Mouse (Mus musculus) liver, embryonic 12.5 days (tissue): Measurements from ENCODE around the gene Lgr6. TPM values are rescaled to one million over a fixed set of nuclear protein-coding genes. Genes with fewer than 3 reads are reported as not detected.
"Not testable (repeated sequence)": the region's sequence is repeated elsewhere in the genome, so short reads cannot be mapped to it uniquely, and the experiment has no call there.

Experiments
- ATAC-seq: fragments of 200-750 bp; cut with Nextera tagmentation; 2 replicates; pipeline ENCODE4 v1.8.0; 2017; ENCODE audit warnings: moderate number of reproducible peaks, mild to moderate bottlenecking, moderate library complexity
- H3K27ac ChIP-seq: fragments of 300-500 bp; sonication (generic); 2 replicates; pipeline ENCODE4 v1.5.1; 2016; ENCODE audit warnings: mild to moderate bottlenecking
- H3K27me3 ChIP-seq: fragments of 300-500 bp; sonication (generic); replicated peaks from 2 replicates; pipeline ENCODE4 v1.6.1; 2016; ENCODE audit warnings: mild to moderate bottlenecking, moderate library complexity
- H3K36me3 ChIP-seq: fragments of 300-500 bp; sonication (generic); 2 replicates; pipeline ENCODE4 v1.6.1; 2016; ENCODE audit warnings: mild to moderate bottlenecking, moderate library complexity
- H3K4me1 ChIP-seq: fragments of 300-500 bp; sonication (generic); 2 replicates; pipeline ENCODE4 v1.6.1; 2016
- H3K4me2 ChIP-seq: fragments of 300-500 bp; sonication (generic); 2 replicates; pipeline ENCODE4 v1.6.1; 2016; ENCODE audit warnings: mild to moderate bottlenecking, moderate library complexity
- H3K4me3 ChIP-seq: fragments of 300-500 bp; sonication (generic); 2 replicates; pipeline ENCODE4 v1.5.1; 2016; ENCODE audit warnings: mild to moderate bottlenecking, moderate library complexity
- H3K9ac ChIP-seq: fragments of 300-500 bp; sonication (generic); 2 replicates; pipeline ENCODE4 v1.6.1; 2016; ENCODE audit warnings: mild to moderate bottlenecking, moderate library complexity
- H3K9me3 ChIP-seq: fragments of 300-500 bp; sonication (generic); replicated peaks from 2 replicates; pipeline ENCODE4 v1.6.1; 2016; ENCODE audit warnings: mild to moderate bottlenecking, moderate library complexity
- WGBS: fragments of 180-500 bp; shearing (Covaris S2); methylation state at CpG from one replicate; pipeline ENCODE4 v1.1.7; 2016; ENCODE audit not compliant: insufficient replicate concordance; 5-methylcytosine and 5-hydroxymethylcytosine counted together
- polyA plus RNA-seq: library from polyadenylated mRNA; unstranded; fragments of >200 nt; fragmentation: Nextera tagmentation; extraction: Ambion mirVana; gene quantifications from 2 replicates; pipeline ENCODE4 v1.2.1, GENCODE M21; 2016

Lgr6 gene
- polyA plus RNA-seq, 1 experiment from 2014 or later = 0.30 TPM

GRCm38 (mm10) chr1:135126443-135127027 lies 21.5 kb upstream of the Lgr6 start:
- Histone ChIP-seq H3K4me3 (no peak overlapping the region), H3K36me3 (no peaks in the 10 kb centered on the region), H3K4me1 (peaks cover 42% of the 10 kb centered on the region), H3K27me3 (peaks cover 27% of the 10 kb centered on the region), H3K9ac (no peak overlapping the region), H3K4me2 (no peak overlapping the region), H3K27ac (no peak overlapping the region), H3K9me3 (no peaks in the 10 kb centered on the region)
- 73% methylated on average over 4 of the region's 4 CpGs for WGBS
- ATAC-seq = no peak

GRCm38 (mm10) chr1:135125990-135126389 lies 20.9 kb upstream of the Lgr6 start:
- Histone ChIP-seq H3K4me3 (no peak overlapping the region), H3K27ac (no peak overlapping the region), H3K9ac (no peak overlapping the region), H3K4me2 (no peak overlapping the region), H3K4me1 (peaks cover 37% of the 10 kb centered on the region), H3K27me3 (peaks cover 27% of the 10 kb centered on the region), H3K36me3 (no peaks in the 10 kb centered on the region), H3K9me3 (no peaks in the 10 kb centered on the region)
- no peak for ATAC-seq
- 72% methylated on average over 8 of the region's 8 CpGs for WGBS

- ATAC-seq = no peak
- Histone ChIP-seq H3K4me2 (no peak overlapping the region), H3K9ac (no peak overlapping the region), H3K4me1 (peaks cover 26% of the 10 kb centered on the region), H3K4me3 (no peak overlapping the region), H3K36me3 (no peaks in the 10 kb centered on the region), H3K27ac (no peak overlapping the region), H3K27me3 (peaks cover 24% of the 10 kb centered on the region), H3K9me3 (no peaks in the 10 kb centered on the region)
- WGBS = 72% methylated on average over 8 of the region's 8 CpGs
Observed at GRCm38 (mm10) chr1:135124573-135125363, 19.7 kb upstream of the Lgr6 start.

GRCm38 (mm10) chr1:135112661-135113060 lies 7.6 kb upstream of the Lgr6 start:
- no peak overlapping the region for H3K27ac ChIP-seq
- H3K4me3 ChIP-seq = no peak overlapping the region
- no peak overlapping the region for H3K4me2 ChIP-seq
- H3K36me3 ChIP-seq = no peaks in the 10 kb centered on the region
- WGBS = 4% methylated on average over 8 of the region's 8 CpGs
- no peak for ATAC-seq
- H3K27me3 ChIP-seq = peaks cover 1% of the 10 kb centered on the region
- no peaks in the 10 kb centered on the region for H3K9me3 ChIP-seq
- peaks cover 3% of the 10 kb centered on the region; the same call in 1 of the 2 replicates for H3K4me1 ChIP-seq
- H3K9ac ChIP-seq = no peak overlapping the region

- ATAC-seq, H3K4me2 ChIP-seq, H3K36me3 ChIP-seq, H3K9ac ChIP-seq, H3K4me1 ChIP-seq, H3K9me3 ChIP-seq, H3K27ac ChIP-seq, H3K4me3 ChIP-seq: not testable (repeated sequence)
- 58% methylated on average over 5 of the region's 5 CpGs for WGBS
- peaks cover 15% of the 10 kb centered on the region for H3K27me3 ChIP-seq
Observed at GRCm38 (mm10) chr1:135111271-135111670, 6.2 kb upstream of the Lgr6 start.

- Histone ChIP-seq H3K9me3 (no peaks in the 10 kb centered on the region), H3K27ac (no peak overlapping the region), H3K4me2 (no peak overlapping the region), H3K9ac (no peak overlapping the region), H3K4me3 (no peak overlapping the region), H3K36me3 (no peaks in the 10 kb centered on the region), H3K4me1 (peaks cover 7% of the 10 kb centered on the region), H3K27me3 (peaks cover 27% of the 10 kb centered on the region)
- ATAC-seq = no peak
- WGBS = 15% methylated on average over 6 of the region's 6 CpGs
Observed at GRCm38 (mm10) chr1:135110075-135110474, 5.0 kb upstream of the Lgr6 start.

GRCm38 (mm10) chr1:135108611-135109010 lies 3.5 kb upstream of the Lgr6 start:
- H3K27ac ChIP-seq = no peak overlapping the region
- H3K4me1 ChIP-seq = peaks cover 11% of the 10 kb centered on the region
- H3K36me3 ChIP-seq = no peaks in the 10 kb centered on the region
- H3K9ac ChIP-seq = no peak overlapping the region
- no peak overlapping the region for H3K4me2 ChIP-seq
- 39% methylated on average over 6 of the region's 6 CpGs for WGBS
- no peak overlapping the region for H3K4me3 ChIP-seq
- H3K9me3 ChIP-seq = no peaks in the 10 kb centered on the region
- H3K27me3 ChIP-seq = peaks cover 42% of the 10 kb centered on the region
- 0 out of 2 replicates have a peak, but pooled peaks have one; percentile 9 for ATAC-seq

GRCm38 (mm10) chr1:135105951-135106350 lies 875 bp upstream of the Lgr6 start:
- Histone ChIP-seq H3K27ac (no peak overlapping the region), H3K4me1 (peaks cover 7% of the 10 kb centered on the region; the same call in 1 of the 2 replicates), H3K9me3 (no peaks in the 10 kb centered on the region), H3K4me2 (no peak overlapping the region), H3K27me3 (peaks cover 68% of the 10 kb centered on the region), H3K9ac (no peak overlapping the region), H3K4me3 (no peak overlapping the region), H3K36me3 (no peaks in the 10 kb centered on the region)
- no peak for ATAC-seq
- WGBS = 2% methylated on average over 8 of the region's 8 CpGs

GRCm38 (mm10) chr1:135100400-135100799 lies 4.7 kb downstream of the Lgr6 start:
- Histone ChIP-seq H3K4me3 (no peak overlapping the region), H3K36me3 (no peaks in the 10 kb centered on the region), H3K27ac (no peak overlapping the region), H3K27me3 (peaks cover 80% of the 10 kb centered on the region), H3K4me1 (peaks cover 7% of the 10 kb centered on the region), H3K4me2 (no peak overlapping the region), H3K9ac (no peak overlapping the region), H3K9me3 (no peaks in the 10 kb centered on the region)
- no peak for ATAC-seq
- WGBS = 60% methylated on average over 7 of the region's 7 CpGs

- peaks cover 60% of the 10 kb centered on the region for H3K27me3 ChIP-seq
- no peak overlapping the region for H3K9ac ChIP-seq
- H3K4me2 ChIP-seq = no peak overlapping the region
- H3K4me1 ChIP-seq = peaks cover 8% of the 10 kb centered on the region
- ATAC-seq = no peak
- H3K36me3 ChIP-seq = no peaks in the 10 kb centered on the region
- WGBS = 65% methylated on average over 7 of the region's 7 CpGs
- H3K27ac ChIP-seq = no peak overlapping the region
- no peaks in the 10 kb centered on the region for H3K9me3 ChIP-seq
- no peak overlapping the region for H3K4me3 ChIP-seq
Observed at GRCm38 (mm10) chr1:135098441-135098840, 6.6 kb downstream of the Lgr6 start.

- no peak overlapping the region for H3K4me2 ChIP-seq
- peaks cover 50% of the 10 kb centered on the region for H3K27me3 ChIP-seq
- peaks cover 8% of the 10 kb centered on the region for H3K4me1 ChIP-seq
- WGBS = 71% methylated on average over 6 of the region's 6 CpGs
- no peak for ATAC-seq
- H3K9me3 ChIP-seq = no peaks in the 10 kb centered on the region
- no peak overlapping the region for H3K27ac ChIP-seq
- H3K9ac ChIP-seq = no peak overlapping the region
- H3K36me3 ChIP-seq = no peaks in the 10 kb centered on the region
- no peak overlapping the region for H3K4me3 ChIP-seq
Observed at GRCm38 (mm10) chr1:135097441-135097840, 7.6 kb downstream of the Lgr6 start.

GRCm38 (mm10) chr1:135096312-135096711 lies 8.8 kb downstream of the Lgr6 start:
- no peak for ATAC-seq
- H3K9ac ChIP-seq = no peak overlapping the region
- H3K4me3 ChIP-seq = no peak overlapping the region
- H3K4me1 ChIP-seq = peaks cover 8% of the 10 kb centered on the region
- WGBS = 77% methylated on average over 11 of the region's 11 CpGs
- H3K9me3 ChIP-seq = no peaks in the 10 kb centered on the region
- no peak overlapping the region for H3K27ac ChIP-seq
- peaks cover 39% of the 10 kb centered on the region for H3K27me3 ChIP-seq
- H3K36me3 ChIP-seq = no peaks in the 10 kb centered on the region
- H3K4me2 ChIP-seq = no peak overlapping the region
